Comparison of ENCODE assay signal across 8 mouse cellular contexts in genomic region chr11:120216540-120217324, GRCm38 (mm10). TPM values are rescaled to one million over a fixed set of nuclear protein-coding genes. Genes with fewer than 3 reads are reported as not detected.
DNase-seq lines count a peak whose midpoint lies in the region; ATAC-seq and TF ChIP-seq lines count a peak whose summit lies in the region.

No protein-coding gene starts in this region.

- H3K4me3 ChIP-seq in cerebellum, adult 2 months (replicated peaks; ENCODE audit: insufficient read depth, low read depth, low read length), result no peak overlapping the region
- H3K4me3 ChIP-seq in forebrain, postnatal 0 days (ENCODE audit: low read depth, low read length), result no peak overlapping the region
- 0 out of 2 replicates have a peak overlapping the region, but pooled peaks have one; percentile 6 for H3K4me3 ChIP-seq in midbrain, embryonic 11.5 days (ENCODE audit: low read depth, low read length)

- WGBS in cerebellum, adult 2 months, result 55% methylated on average over 11 of the region's 11 CpGs
- WGBS in forebrain, postnatal 0 days, result 17% methylated on average over 11 of the region's 11 CpGs
- 4% methylated on average over 11 of the region's 11 CpGs for WGBS in midbrain, embryonic 11.5 days

- H3K27ac ChIP-seq in cerebellum, adult 2 months (ENCODE audit: insufficient read depth, low read length), result no peak overlapping the region
- H3K27ac ChIP-seq in forebrain, postnatal 0 days (ENCODE audit: low read depth, low read length), result peak overlapping the region; percentile 60; the same call in 1 of the 2 replicates
- H3K27ac ChIP-seq in midbrain, embryonic 11.5 days (ENCODE audit: low read depth, low read length), result peak overlapping the region; percentile 99

- H3K36me3 ChIP-seq in forebrain, postnatal 0 days (ENCODE audit: insufficient read depth), result no peaks in the 10 kb centered on the region
- no peaks in the 10 kb centered on the region for H3K36me3 ChIP-seq in midbrain, embryonic 11.5 days (ENCODE audit: control insufficient read depth, insufficient read depth, low read length)

- ATAC-seq in cerebellum, adult (ENCODE audit: insufficient number of reproducible peaks, low FRiP score, low TSS enrichment), result 0 out of 2 replicates have a peak, but pooled peaks have one; percentile 45
- ATAC-seq in forebrain, postnatal 0 days, result peak; percentile 73
- peak; percentile 95 for ATAC-seq in midbrain, embryonic 11.5 days (ENCODE audit: low FRiP score)

- no peak for DNase-seq in cerebellum, adult 2 months
- peak; percentile 50 for DNase-seq in forebrain, postnatal 0 days
- peak; percentile 78 for DNase-seq in kidney, postnatal 10 days
- peak; percentile 98 for DNase-seq in midbrain, embryonic 11.5 days (ENCODE audit: low spot score, missing footprints)
- no peak for DNase-seq in adrenal gland, postnatal 4 days (ENCODE audit: low spot score in 2 of 2)
- no peak for DNase-seq in thymus, postnatal 10 days (ENCODE audit: low spot score in 2 of 2)
- DNase-seq in right cerebral cortex, adult 2 months (ENCODE audit: low spot score in 2 of 2), result no peak

- H3K4me2 ChIP-seq in forebrain, postnatal 0 days (ENCODE audit: low read depth), result no peak overlapping the region
- H3K4me2 ChIP-seq in midbrain, embryonic 11.5 days, result peak overlapping the region; percentile 30; the same call in 1 of the 2 replicates

- TF ChIP-seq CTCF in cerebellum, adult 2 months (IDR thresholded peaks at IDR 0.05; ENCODE audit: borderline replicate concordance, insufficient read depth, low read depth, low read length), result no peak
- TF ChIP-seq CTCF in forebrain, postnatal 0 days (IDR thresholded peaks at IDR 0.05; ENCODE audit: low read depth), result no peak

- no peak overlapping the region for H3K9ac ChIP-seq in forebrain, postnatal 0 days
- H3K9ac ChIP-seq in midbrain, embryonic 11.5 days (ENCODE audit: low read length), result peak overlapping the region; percentile 64

- no peak for TF ChIP-seq POLR2A in cerebellum, adult 2 months (IDR thresholded peaks at IDR 0.05; ENCODE audit: borderline replicate concordance, insufficient read depth, low read length)

- H3K9me3 ChIP-seq in forebrain, postnatal 0 days (ENCODE audit: low read length), result peaks cover 6% of the 10 kb centered on the region; the same call in 1 of the 2 replicates
- no peaks in the 10 kb centered on the region for H3K9me3 ChIP-seq in midbrain, embryonic 11.5 days (ENCODE audit: control insufficient read depth, low read length)

- no peaks in the 10 kb centered on the region for H3K27me3 ChIP-seq in cerebellum, adult 2 months (ENCODE audit: control insufficient read depth, insufficient read depth, low read length)
- H3K27me3 ChIP-seq in forebrain, postnatal 0 days (ENCODE audit: insufficient read depth, low read length), result no peaks in the 10 kb centered on the region
- no peaks in the 10 kb centered on the region for H3K27me3 ChIP-seq in midbrain, embryonic 11.5 days (ENCODE audit: control insufficient read depth, insufficient read depth, low read length)

- H3K4me1 ChIP-seq in cerebellum, adult 2 months (ENCODE audit: control insufficient read depth, insufficient read depth, low read length), result peaks cover 3% of the 10 kb centered on the region; the same call in 1 of the 2 replicates
- no peaks in the 10 kb centered on the region; the same call in 1 of the 2 replicates for H3K4me1 ChIP-seq in forebrain, postnatal 0 days (ENCODE audit: insufficient read depth)
- peaks cover 43% of the 10 kb centered on the region for H3K4me1 ChIP-seq in midbrain, embryonic 11.5 days (ENCODE audit: control insufficient read depth, insufficient read depth, low read length)

RNA-seq across cellular contexts. Expression of gene Bahcc1, which starts 16.0 kb away (rescaled TPM):
- polyA plus RNA-seq in cerebellum, adult 2 months (2012; rRNA removed), result 17.0 and 17.6 TPM in 2 replicates
- total RNA-seq in forebrain, postnatal 0 days (2014; rRNA removed), result 19.3 and 26.5 TPM in 2 replicates
- 3.9 and 6.5 TPM in 2 replicates for polyA plus RNA-seq in forebrain, postnatal 0 days (2015; fragmentation: Nextera tagmentation; extraction: Ambion mirVana)
- 17.6 and 20.6 TPM in 2 replicates for polyA plus RNA-seq in midbrain, embryonic 11.5 days (2014; fragmentation: Nextera tagmentation; extraction: Ambion mirVana)
- 10 to 100 TPM; 25.3 to 26.7 TPM for total RNA-seq in adrenal gland, postnatal 4 days (2021)

Comparison
In these comparisons a context has a peak if more than half of its experiments do, and no peak if none do; other contexts are left out.
1. ATAC-seq: peak in every context shown above with its lines; median percentile 95 in midbrain, embryonic 11.5 days; 73 in forebrain, postnatal 0 days; 45 in cerebellum, adult.
2. DNase-seq: peak in forebrain, postnatal 0 days (single experiment), kidney, postnatal 10 days (single experiment) and midbrain, embryonic 11.5 days (single experiment); none in cerebellum, adult 2 months (0 of 2), adrenal gland, postnatal 4 days (0 of 2), thymus, postnatal 10 days (0 of 2) and right cerebral cortex, adult 2 months (0 of 2).